Mouse (Mus musculus): ENCODE results near the gene Ttll5.

Gene Ttll5

DNA sequence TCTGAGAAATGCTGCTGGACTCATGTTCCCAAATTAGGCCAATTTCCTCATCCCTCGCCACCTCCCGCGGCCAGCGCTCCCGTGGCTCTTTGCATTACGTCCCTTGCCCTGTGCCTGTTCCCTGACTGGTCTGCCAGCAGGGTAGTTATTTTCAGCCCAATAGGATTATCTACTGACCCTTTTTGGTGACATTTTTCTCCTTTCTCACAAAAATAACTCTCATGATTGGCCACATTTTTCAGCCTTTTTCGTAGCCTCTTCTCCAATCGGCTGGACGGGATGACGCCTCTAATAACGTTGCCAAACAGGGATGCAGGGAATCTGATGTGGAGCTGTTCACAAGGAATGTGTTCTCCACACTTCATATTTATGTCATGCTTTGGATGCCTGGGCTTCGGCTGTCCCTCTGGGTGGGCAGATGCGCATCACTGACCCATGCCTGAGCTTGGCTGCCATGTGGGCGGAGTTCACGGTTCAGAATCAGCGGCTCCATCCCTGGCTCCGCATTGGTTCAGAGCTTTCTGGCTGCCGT is 267.2 kb downstream of the Ttll5 start:
- no peak for DNase-seq (ENCODE audit: extremely low spot score, low spot score)

DNA sequence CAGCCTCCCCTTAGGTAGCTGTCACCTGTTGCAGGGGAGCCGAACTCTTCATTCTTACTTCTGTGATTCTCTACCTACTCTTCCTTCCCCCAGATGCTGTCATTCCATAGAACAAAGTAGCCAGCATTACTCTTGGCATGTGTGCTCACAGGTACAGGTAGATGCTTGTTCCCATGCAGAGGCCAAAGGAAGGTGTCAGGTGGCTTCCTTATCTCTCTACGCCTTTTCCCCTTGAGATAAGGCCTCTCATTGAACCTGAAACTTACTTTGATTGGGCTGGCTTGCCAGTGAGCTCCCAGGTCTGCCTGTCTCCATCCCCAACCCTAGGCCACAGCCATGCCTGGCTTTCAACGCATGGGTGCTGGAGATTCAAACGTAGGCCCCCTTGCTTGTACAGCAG is 269.6 kb downstream of the Ttll5 start:
- DNase-seq (ENCODE audit: extremely low spot score, low spot score), result no peak

- DNase-seq (ENCODE audit: extremely low spot score, low spot score), result no peak
Observed at GRCm38 (mm10) chr12:86095806-86096205, 271.3 kb downstream of the Ttll5 start.

- DNase-seq (ENCODE audit: extremely low spot score, low spot score), result no peak
Observed at GRCm38 (mm10) chr12:86097781-86098180, 273.3 kb downstream of the Ttll5 start.

- DNase-seq (ENCODE audit: extremely low spot score, low spot score), result no peak
Observed at GRCm38 (mm10) chr12:86100711-86101110, 276.3 kb downstream of the Ttll5 start.

- no peak for DNase-seq (ENCODE audit: extremely low spot score, low spot score)
Observed at GRCm38 (mm10) chr12:86102686-86103085, 278.2 kb downstream of the Ttll5 start.

DNA sequence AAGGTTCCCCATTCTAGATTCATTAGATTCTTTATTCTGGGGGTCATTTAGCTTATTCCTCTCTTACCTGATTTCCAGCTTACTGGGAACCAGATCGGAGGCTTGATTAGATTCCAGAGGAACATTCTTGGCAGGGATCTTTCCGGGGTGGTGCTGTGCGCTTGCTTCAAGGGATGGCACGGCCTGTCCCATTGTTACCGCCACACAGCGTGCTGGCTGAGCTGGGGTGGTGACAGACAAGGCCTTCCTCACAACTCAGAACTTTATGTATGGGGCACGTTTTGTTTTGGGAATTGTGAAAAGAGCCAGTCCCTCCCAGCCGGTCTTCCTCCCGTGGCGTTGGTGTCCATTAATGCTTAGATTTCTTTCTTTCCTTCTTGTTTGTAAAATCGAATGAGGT is 278.9 kb downstream of the Ttll5 start:
- DNase-seq (ENCODE audit: extremely low spot score, low spot score), result no peak

DNA sequence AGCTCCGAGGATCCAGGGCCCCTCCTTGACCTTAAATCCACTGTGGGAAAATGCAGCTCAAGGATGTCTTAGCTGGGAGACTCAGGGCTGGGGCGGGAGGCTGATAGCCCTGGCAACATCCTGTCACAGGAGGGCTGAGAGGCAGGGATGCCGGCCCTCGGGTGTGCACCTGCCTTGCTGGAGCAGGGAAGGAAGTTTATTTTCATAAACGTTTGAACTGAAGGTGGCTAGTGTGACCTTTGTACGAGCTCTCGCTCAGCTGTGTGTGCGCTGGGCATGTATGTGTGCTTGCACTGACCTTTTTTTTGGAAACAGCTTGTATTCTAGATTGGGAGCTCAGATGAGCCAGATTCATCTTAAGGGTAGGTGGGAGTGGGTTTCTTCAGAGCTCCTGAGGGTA is 279.4 kb downstream of the Ttll5 start:
- DNase-seq (ENCODE audit: extremely low spot score, low spot score), result no peak

DNA sequence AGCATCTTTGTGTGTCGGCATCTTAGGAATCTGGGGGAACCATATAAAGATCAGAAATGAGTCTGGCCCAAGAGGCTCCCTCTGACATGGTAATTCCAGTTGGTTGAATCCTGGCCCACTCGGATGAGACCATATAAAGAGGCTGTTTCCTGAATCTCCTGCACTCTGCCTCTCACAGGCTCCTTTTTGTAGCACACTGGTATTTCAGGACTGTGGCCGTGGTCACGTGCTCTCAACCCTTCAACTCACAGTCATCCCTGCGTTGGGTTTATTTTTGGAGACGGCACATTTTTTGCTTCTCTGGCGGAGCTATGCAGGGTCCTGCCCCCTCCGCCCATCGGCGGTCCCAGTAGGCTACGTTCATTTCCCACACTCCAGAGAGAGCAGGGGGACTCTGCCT is 279.8 kb downstream of the Ttll5 start:
- DNase-seq (ENCODE audit: extremely low spot score, low spot score), result no peak

GRCm38 (mm10) chr12:86105546-86105945 is 281.1 kb downstream of the Ttll5 start:
- DNase-seq (ENCODE audit: extremely low spot score, low spot score), result no peak

DNA sequence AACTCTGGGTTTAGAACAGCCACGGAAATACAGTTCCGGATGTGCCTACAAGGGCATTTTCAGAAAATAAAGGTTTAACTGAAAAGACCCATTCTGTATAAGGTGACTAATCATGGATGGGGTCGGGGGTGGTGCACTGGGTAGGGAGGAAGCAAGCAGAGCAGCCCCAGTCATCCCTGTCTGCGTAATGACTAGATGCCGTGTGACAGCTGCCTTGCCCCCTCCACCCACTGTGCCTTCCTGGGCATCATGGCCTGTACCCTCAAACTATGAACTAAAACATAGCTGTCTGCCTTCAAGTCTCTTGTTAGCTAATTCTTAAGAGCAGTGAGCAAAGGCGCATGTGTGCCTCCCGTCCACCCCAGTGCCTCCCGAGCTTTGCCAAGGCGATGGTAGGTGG is 281.6 kb downstream of the Ttll5 start:
- DNase-seq (ENCODE audit: extremely low spot score, low spot score), result no peak

DNA sequence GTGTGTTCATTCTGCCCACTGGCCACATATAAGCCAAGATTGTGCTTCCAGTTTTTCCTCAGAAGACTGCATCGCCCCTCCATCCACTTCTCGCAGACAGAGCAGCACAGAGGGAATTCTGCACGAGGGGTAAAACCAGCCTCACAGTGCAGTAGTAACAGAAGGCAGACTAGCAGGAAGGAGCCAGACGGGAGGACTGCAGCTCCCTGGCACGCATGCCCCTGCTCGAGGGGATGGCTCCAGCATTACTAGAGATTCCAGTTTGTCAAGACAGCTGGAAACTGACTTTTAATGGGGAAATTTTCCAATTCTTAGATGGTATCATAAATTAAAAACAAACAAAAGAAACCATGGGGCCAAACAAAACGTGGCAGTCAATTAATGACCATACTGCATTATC is 283.2 kb downstream of the Ttll5 start:
- no peak for DNase-seq (ENCODE audit: extremely low spot score, low spot score)

DNA sequence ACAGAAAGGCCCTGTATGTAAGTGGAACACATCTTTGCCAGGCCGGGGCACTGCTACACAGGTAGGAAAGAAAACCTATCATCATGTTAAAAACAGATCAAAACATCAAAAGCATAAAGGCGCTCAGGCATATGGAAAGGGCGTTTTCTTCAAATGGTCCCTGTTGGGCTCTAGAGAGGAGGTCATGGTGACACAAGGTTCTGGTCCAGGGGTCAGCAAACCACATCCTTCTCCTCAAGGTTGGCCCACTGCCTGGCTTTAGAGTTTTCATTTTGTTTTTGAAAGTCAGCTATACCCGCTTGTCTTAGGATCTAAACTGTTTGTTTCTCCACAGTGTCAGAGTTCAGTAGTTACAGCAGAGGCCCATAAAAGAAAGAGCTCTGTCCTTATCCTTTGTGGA is 285.1 kb downstream of the Ttll5 start:
- DNase-seq (ENCODE audit: extremely low spot score, low spot score), result no peak

DNA sequence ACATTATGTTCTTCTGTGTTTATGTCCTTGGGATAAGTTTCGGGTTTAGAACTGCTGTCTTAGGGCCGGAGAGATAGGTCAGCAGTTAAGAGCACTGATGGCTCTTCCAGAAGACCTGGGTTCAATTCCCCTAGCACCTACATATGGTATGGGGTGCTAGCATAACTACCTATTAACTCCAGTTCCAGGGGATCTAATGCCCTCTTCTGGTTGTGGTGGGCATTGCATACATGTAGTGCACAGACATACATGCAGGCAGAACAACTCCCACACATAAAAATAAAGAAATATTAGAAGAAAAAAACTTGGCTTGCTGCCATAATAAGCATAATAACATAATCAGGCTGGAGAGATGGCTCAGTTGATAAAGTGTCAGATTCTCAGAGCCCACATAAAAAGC is 286.2 kb downstream of the Ttll5 start:
- DNase-seq (ENCODE audit: extremely low spot score, low spot score), result no peak
